Mouse (Mus musculus) induced T-regulatory cell, adult 2 months (primary cell): ENCODE results near the gene Acaa1a.
"Not testable (repeated sequence)": the region's sequence is repeated elsewhere in the genome, so short reads cannot be mapped to it uniquely, and the experiment has no call there.

Experiments used
- DNase-seq: peaks from one replicate; pipeline ENCODE4 v3.0.0-alpha.2; 2012; ENCODE audit warnings: low read depth

Gene Acaa1a

DNA sequence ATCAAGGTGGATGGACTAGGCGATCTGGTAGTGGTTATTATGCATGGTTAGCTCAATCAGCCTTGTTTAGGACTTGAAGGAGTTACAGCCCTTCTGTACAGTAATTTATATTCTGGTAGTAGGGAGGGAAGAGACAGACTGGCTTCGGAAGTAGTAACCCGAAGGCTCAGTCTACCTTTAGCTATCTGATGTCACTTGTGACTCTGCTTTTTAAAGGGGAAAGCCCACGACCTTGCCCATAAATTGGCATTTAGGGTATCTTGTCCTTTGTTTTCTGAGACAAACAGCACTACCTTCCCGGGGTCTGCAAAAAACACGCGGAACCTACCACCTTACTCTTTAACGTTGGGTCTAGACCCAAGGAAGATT lies 720 bp downstream of the Acaa1a start:
- no peak for DNase-seq

DNA sequence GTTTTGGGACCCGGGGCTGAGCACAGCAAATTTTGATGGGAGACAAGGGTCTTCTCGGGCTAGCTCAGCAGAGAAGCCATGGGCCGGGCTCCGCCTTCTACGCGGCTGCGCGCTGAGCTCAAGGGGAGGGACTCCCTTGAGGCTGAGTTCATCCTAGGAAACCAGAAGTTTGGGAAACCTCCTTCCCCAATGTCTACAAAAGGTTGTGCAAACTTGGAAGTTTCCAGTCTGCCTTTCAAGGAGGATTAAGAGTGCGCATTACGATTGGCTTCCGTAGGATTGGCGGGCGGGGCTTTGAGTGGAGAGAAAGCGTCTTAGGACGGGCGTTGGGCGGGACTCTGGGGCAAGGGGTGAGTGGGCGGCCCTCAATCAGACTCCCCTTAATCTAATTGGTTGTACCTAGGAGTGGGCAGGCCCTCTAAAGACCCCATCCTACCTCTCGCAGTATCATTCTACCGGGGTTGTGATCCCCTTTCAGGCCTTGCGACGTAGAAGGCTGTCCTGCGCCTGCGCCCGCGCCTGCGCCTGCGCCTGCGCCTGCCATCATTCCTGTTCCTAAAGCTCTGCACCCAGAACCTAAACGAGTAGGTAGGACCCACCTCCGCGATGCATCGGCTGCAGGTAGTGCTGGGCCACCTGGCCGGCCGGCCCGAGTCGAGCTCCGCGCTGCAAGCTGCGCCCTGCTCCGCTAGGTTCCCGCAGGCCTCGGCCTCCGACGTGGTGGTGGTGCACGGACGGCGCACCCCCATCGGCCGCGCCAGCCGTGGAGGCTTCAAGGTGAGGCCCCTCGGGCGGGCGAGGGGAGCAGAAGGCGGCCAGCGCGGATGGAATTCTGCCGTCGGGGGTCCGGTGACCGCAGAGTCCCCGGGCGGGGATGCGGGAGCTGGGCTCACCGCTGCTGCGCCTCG lies 1.7 kb downstream of the Acaa1a start, which contains the start of gene Myd88:
Gene Myd88, minus strand, starts transcription at position 503 of the 908 bp plus-strand sequence.
- peak; percentile 97 for DNase-seq

DNA sequence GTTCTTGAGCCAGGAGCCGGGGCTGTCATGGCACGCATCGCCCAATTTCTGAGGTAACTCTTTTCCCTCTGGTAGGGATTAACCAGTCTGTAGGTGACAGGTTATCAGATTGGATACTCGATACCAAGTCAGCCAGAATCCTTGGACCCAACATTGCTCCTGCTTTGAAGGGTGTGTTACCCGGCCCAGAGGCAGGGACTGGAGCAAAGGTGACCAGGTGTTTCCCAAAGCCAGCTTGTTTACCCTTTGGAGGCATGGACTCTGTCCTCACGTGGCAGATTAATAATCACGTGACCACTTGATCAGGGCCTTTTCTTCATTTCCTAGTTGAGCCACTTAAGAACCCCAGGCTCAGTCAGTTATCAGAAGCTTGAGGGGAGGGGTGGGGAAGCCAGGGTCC lies 3.3 kb downstream of the Acaa1a start:
- no peak for DNase-seq

DNA sequence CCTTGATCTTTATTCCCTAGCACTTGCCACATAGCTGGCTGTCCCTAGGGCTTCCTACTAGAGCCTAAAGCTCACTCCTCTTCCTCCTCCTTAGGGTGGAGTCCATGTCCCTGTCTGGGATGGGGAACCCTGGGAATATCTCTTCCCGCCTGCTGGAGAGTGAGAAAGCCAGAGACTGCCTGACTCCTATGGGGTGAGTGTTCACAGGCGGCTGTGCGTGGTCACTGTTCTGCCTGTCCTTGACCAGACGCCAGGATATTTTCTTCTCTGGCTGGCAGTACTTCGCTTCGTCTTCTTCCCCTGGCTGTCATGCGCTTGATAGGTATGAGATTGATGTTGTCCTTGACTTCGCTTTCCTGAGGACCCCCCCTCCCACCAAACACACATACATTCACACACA lies 6.9 kb downstream of the Acaa1a start:
- no peak for DNase-seq

DNA sequence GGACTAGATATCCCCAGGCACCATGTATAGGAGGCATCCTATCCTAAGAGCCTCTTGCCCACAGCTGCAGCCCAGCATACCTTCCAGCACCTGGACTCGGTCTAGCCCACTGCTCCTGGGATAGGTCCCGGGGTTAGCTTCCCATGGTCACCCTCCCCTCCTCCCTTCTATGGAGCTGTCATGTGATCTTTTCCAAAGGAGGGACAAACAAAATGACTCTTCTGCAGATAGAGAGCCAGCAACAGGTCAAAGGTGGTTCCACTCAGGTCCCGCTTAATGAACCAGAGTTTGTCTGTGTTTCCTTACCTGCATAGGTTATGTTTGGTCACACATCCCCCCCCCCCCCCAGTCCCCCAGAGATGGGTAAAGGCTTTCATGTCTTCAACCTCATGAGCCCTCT lies 11.1 kb downstream of the Acaa1a start:
- DNase-seq, result no peak

DNA sequence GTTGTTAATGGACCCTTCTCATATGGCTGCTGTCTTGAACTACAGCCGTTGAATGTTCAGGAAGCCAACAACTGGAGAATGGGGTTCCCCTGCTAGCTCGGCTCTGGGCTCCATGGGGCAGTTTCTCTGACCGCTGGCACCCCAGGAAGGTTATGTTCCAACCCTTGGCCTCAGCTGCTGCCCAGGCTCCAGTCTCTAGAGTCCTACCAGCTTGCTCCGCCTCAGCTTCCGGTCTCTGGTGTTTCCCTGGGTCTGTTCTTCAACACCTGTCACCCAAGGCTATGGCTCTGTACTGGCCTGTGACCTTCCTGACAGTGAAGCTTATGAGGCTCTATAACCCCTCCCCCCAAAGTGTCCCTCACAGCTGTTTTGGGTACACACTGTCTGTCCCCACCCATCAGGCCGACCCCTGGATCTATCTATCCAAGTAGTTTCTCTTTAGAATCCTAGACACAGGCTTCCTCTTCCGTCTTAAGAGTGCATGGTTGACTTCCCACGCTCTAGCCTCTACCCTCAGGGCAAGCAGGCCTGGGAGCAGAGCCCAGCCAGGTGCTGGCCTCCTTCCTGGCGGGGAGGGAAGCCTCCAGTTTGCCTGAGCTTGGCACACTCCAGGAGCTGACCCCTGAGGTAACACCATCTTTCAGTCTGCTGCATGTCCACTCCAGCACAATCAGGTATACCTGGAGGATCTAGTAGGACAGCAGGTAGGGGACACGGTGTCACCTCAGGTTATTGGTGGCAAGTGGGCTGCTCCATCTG lies 11.7 kb downstream of the Acaa1a start:
- no peak for DNase-seq

DNA sequence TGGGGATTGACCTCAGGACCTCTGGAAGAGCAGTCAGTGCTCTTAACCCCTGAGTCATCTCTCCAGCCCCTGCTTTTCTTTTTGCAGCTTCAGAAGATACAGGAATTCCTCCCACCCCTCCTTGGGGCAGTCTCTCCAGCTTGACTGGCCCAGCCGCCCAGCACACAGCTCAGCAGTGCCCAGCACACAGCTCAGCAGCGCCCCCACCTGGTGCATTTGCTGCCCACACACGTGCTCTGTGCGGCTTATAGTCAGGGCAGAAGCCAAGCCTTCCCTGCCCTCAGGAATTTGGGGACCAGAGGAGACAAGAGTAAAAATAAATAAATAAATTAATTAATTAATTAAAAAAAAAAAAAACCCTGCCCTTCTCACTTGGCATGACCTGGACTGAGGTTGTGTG lies 12.6 kb downstream of the Acaa1a start:
- peak; percentile 79 for DNase-seq

DNA sequence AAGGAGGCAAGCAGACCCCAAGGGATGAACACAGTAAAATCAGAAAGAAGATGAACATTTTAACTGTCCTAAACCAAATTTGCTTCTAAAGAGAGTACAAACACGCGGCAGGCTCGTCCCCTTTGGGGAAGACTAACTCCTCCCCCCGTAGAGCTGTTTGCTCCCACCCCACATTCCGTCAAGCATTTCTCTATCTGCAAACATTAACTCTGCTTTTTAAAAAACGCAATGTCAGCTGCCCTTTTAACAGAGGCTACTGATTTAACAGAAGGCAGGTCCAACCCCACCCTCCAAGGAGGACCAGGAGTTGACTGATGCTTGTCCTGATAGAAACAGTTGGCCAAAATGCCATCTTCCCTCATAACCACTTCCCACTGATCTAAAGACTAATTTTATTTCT lies 14.4 kb downstream of the Acaa1a start:
- no peak for DNase-seq

DNA sequence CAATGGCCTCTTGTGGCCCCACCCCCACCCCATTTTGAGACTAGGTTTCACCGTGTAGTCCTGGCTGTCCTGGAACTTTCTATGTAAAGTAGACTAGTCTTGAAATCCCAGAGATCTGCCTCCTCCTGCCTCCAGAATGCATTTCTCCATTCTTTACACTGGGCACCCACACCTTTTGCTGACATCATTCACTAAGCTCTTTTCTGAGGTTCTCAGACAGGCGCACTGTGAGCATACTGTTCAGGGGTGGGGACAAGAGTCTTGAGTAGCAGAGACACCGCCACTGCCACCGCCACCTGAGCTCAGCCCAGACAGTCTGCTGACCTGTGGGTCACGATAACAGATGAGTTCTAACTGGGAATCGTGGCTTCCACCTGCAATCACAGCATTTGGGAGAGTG lies 16.5 kb downstream of the Acaa1a start:
- no peak for DNase-seq

DNA sequence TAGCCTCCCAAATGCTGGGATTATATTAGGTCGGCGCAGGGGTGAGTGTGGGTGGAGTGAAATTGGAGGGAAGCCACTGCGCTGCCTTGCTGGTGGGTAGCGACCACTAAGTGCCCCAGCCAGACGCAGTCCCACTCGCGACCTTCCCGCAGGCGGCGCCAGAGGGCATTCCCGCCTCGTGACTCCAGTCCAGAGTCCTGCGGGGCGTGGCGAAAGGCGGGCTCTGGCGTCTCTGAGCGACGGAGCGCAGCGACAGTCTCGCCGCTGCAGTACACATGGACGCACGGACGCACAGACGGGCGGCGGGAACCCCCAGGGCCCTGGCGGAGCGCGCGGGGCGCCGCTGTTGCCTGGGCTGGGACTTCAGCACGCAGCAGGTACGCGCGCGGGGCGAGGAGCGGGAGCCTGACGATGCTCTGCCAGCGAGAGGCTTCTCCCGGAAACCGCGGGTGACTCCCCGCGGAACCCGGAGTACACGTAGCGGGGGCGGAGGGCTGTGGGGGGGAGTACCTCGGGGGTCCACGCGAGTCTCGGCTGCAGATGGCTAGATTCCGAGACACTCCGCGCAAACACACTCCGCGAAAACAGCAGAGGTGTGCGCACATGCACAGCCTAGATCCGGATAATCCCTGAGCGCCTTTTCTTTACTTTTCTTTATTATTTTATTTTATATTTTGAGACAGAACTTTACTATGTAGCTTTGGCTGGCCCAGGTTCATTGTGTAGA lies 18.0 kb downstream of the Acaa1a start, which contains the start of gene Xylb:
Gene Xylb, plus strand, starts transcription at position 51 of the 727 bp plus-strand sequence.
- peak; percentile 83 for DNase-seq

DNA sequence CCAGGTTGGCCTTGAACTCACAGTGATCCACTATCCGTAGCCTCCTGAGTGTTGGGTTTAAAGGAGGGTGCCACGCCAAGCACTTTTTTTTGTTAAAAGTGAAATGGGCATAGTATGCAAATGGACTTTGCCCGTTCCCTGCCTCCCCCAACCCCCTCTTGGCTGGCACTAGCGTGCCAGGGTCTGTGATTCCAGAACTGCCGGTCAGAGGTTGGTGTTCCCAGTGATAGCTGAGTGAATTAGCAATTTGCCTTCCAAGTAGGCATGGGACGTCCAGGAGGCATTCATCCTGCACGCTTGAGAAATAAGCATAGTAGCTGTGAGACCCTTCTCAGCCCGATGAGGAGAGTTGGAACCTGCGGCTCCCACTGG lies 18.6 kb downstream of the Acaa1a start:
- no peak for DNase-seq

DNA sequence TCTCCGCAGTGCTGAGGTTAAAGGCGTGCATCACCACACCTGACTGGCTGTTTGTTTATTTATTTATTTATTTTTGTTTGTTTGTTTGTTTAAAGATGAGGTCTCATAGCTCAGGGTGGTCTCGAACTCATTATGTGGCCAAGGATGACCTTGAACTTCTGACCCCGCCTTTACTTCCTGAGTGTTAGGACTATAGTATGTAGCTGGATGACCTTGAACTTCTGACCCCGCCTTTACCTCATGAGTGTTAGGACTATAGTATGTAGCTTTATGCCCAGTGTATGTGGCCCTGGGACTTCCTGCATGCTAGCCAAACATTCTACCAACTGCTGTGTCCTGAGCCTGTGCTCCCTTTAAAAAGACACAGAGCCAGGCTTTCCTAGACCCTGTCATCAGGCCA lies 21.9 kb downstream of the Acaa1a start:
- no peak for DNase-seq

DNA sequence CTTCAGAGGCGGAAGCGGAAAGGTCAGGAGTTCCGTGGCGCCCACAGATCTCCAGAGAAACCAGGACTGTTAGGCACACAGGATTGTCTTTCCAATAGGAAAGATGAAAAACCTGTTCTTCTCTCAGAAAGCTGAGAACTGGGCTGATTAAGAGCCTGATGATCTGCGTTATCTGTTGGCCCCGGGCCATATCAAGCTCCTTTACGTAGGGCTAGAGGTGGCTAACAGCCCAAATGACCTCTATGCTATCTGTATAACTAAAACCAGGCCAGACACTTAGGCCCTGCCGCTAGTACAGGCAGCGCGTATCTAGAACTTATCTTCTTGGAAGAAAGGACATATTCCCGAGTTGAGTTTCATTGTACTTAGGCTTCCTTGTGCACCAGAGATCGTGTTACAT lies 23.8 kb downstream of the Acaa1a start:
- DNase-seq, result no peak

DNA sequence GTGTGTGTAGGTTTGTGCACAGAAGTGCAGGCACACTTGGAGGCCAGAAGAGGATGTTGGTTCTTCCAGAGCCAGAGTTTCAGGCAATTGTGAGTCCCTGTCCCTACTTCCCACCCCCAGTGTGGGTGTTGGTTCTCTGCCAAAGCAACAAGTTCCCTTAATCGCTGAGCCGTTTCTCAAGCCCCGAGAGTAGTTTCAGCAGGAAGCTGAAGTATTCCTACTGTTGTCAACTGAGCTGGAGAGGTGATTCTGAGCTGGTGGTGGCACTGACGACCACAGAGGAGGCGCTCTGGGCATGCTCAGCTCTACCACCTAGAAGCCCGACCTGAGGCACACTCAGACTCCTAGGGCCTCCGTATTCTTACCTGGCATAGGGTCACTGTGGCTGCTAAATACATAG lies 25.8 kb downstream of the Acaa1a start, which contains the start of gene Slc22a14:
Gene Slc22a14, minus strand, starts transcription at position 270 of the 400 bp plus-strand sequence.
- DNase-seq, result no peak

DNA sequence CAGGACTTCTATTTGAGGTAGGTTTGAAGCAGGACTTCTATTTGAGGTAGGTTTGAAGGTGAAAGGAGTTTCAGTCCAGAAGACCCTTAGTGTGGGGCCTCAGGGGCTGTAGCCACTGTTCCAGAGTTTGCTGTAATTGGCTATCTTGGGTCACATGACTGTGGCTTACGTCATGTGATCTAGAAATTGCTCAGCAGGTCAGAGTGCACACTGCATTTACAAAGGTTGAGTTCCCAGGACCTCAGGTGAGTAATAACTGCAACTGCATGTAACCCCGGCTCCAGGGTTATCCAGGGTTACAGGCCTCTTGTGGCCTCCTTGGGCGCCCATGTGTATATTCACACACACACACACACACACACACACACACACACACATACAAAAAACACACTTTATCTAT lies 28.9 kb downstream of the Acaa1a start:
- DNase-seq, result no peak

DNA sequence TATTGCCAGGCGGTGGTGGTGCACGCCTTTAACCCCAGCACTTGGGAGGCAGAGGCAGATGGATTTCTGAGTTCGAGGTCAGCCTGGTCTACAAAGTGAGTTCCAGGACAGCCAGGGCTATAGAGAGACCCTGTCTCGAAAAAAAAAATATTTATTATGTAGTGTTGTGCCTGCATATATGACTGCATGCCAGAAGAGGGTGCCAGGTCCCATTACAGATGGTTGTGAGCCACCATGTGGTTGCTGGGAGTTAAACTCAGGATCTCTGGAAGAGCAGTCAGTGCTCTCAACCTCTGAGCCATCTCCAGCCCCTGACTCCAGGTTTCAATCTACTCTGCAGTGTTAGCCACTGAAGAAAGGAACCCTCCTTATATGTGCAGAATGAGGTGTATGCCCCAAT lies 31.3 kb downstream of the Acaa1a start:
- not testable (repeated sequence) for DNase-seq

DNA sequence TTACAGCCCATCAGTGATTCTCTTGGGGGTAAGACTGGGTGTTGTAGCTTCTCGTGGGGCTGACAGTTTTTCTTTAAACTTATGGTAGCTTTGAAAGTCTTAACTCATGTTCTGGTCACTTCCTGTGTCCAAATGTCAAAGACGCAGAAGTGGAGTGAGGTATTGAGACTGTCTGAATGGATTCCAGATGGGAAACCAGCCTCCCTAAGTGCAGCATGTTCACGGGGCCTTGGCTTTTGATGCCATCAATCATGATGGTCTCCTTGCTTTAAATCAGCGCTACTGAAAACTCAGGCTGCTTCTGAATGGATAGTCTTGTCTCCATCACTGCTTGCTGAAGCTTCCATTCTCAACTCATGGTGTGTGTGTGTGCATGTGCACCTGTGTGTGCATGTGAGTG lies 31.8 kb downstream of the Acaa1a start:
- no peak for DNase-seq

DNA sequence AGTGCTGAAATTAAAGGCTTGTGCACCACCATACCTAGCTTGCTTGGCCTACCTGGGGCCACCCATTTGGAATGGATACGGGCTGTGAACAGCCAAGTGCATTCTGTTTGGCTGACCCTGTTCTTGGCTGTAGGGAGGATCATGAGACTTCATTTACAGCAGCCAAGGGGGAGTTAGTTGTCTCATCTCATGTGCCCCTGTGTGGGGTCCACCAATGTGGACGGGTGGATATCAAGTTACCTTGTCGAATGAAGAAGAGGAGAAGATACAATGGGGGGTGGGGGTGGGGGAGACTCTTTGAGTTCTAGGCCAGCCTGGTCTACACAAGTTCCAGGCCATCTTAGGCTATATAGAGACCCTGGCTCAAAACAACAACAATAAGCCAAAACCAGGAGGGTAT lies 35.5 kb downstream of the Acaa1a start:
- DNase-seq, result no peak

DNA sequence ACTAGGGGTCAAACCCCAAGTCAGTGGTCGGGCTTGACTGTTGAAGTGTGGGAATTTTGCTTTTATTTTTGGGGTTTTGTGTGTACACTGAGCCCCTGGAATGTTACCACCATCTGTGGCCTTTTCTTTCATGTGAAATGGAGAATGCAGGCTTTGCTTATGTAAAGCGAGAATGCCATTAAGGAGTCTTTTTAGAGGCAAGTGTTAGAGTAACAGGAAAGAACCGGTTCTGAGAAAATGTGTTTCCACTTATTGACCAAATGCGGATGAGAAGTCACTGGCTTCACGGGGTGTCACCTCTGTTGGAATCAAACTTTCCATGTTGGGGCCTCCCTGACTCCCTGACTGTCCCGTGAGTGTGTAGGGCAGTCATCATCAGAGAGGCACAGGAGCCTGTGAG lies 36.1 kb downstream of the Acaa1a start:
- DNase-seq, result no peak

DNA sequence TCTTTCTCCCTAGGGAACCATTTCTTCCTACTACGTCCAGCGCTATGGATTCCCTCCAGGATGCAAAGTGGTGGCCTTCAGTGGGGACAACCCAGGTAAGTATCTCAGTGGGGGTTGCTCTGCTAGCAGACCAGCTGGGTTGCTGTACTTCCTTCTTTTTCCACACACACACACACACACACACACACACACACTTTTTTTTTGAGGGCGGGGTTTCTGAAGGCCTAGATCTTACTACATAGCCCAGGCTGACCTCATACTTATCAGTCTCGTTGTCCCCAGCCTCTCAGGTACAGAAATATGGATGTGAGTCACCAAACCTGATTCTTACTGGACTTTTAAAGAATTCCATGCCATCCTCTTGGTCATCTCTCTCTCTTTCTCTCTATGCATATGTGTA lies 38.8 kb downstream of the Acaa1a start:
- no peak for DNase-seq

DNA sequence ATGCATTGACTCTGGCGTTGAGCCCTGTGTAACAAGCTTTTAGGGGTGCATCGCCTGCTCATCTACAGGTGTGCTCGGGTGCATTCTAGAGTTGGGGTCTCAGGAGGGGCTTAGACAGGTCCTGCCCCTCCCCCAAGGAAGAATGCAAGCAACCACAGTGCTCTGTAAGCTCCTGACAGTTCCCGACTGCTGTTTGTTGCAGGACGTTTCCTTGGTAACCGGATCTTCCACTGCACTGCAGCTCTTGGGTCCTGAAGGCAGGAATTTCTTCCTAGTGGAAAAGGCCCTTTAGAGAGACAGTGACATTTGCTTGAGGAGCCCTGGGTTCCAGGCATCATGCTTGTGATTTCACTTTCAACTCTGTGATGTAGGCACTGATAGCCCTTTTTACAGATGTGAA lies 43.1 kb downstream of the Acaa1a start:
- no peak for DNase-seq

DNA sequence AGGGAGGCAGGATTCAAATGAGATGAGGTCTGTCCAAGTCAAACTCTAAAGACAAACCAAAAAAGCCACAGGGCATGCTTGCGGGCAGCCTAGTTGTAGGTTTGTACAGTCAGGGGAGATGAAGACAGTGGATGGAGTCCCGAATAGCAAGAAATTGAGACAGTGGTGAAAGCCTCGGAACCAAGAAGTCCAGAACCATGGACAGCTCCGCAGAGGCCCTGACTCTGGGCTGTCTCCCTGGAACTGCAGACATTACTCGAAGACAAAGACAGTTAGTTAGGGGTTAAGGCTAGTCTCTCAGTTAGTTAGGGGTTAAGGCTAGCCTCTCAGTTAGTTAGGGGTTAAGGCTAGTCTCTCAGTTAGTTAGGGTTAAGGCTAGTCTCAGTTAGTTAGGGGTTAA lies 49.5 kb downstream of the Acaa1a start:
- DNase-seq, result peak; percentile 24

DNA sequence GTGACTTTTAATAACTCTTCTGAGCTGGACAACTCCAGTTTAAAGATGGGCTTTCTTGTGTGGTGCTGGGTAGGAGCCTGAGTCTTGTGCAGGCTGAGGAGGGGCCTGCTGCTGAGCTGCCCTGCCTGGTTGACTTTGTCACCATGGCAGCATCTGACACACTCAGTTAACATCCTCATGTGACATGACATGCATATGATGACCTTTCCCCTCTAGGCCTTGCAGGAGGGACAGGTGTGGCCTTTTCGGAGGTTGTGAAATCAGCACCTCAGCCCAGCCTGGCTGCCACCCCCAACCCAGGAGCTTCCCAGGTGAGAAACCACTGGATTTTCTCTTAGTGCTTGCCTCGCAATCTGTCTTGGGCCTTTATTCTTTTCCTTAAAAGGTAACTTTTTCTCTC lies 50.7 kb downstream of the Acaa1a start:
- no peak for DNase-seq
